Mouse (Mus musculus) E14TG2a.4 (cell line): Measurements from ENCODE around the gene Saysd1.

Source experiments
- CTCF ChIP-seq: conservative IDR thresholded peaks from 2 replicates; pipeline ENCODE4 v1.5.1; 2014; ENCODE audit warnings: low read length
- NANOG ChIP-seq: IDR thresholded peaks from 2 replicates; pipeline ENCODE4 v1.6.1; 2014; ENCODE audit warnings: borderline replicate concordance, low read length, mixed read lengths
- POU5F1 ChIP-seq: IDR thresholded peaks from 2 replicates; pipeline ENCODE4 v1.6.1; 2014; ENCODE audit warnings: low read length, borderline replicate concordance

GRCm38 (mm10) chr14:20113189-20113961 is 25.0 kb downstream of the Saysd1 start:
- TF ChIP-seq CTCF (no peak), NANOG (no peak), POU5F1 (no peak)
